Comparison of ENCODE assay signal across 22 mouse cellular contexts in genomic region chr9:63804847-63805246, GRCm38 (mm10). TPM values are rescaled to one million over a fixed set of nuclear protein-coding genes. Genes with fewer than 3 reads are reported as not detected.
A peak's percentile ranks its signal among the peaks of the same experiment; 100 is the strongest.
DNase-seq lines count a peak whose midpoint lies in the region; ATAC-seq and TF ChIP-seq lines count a peak whose summit lies in the region.
"Had no signal": no experiment of that assay in that cellular context is flagged by ENCODE, and none has a peak within 500 bp of the region (broad histone marks: within the 10 kb centered on the region; RNA-seq: fewer than 3 reads in every experiment).

No protein-coding gene starts in this region.

- no peak overlapping the region for H3K4me3 ChIP-seq in midbrain, embryonic 14.5 days (replicated peaks; ENCODE audit: low read depth, low read length)
- H3K4me3 ChIP-seq in midbrain, embryonic 10.5 days = no peak overlapping the region
- no peak overlapping the region for H3K4me3 ChIP-seq in left cerebral cortex, adult 2 months
- H3K4me3 ChIP-seq: embryonic facial prominence, embryonic 13.5 days; forebrain, embryonic 13.5 days; heart, embryonic 12.5 days; stomach, embryonic 15.5 days had no signal

- no peak for ATAC-seq in midbrain, embryonic 14.5 days (ENCODE audit: low FRiP score, low TSS enrichment)
- ATAC-seq: activated CD4-positive, CD25-positive, alpha-beta regulatory T cell, adult 4 months; forebrain, embryonic 13.5 days; liver, postnatal 0 days had no signal

- H3K9ac ChIP-seq in midbrain, embryonic 14.5 days (replicated peaks; ENCODE audit: low read length) = no peak overlapping the region
- H3K9ac ChIP-seq: embryonic facial prominence, embryonic 13.5 days; forebrain, embryonic 13.5 days; heart, embryonic 12.5 days; liver, postnatal 0 days; stomach, embryonic 15.5 days had no signal

- DNase-seq in embryo, embryonic 10 days (ENCODE audit: low spot score) = peak; percentile 63
- no peak for DNase-seq in embryo, embryonic 9.5 days (ENCODE audit: extremely low spot score)
- peak; percentile 66 for DNase-seq in midbrain, embryonic 14.5 days
- DNase-seq in midbrain, embryonic 10.5 days (ENCODE audit: low spot score) = no peak
- peak; percentile 39 for DNase-seq in embryo, embryonic 10.5 days (ENCODE audit: low spot score)
- peak; percentile 42 for DNase-seq in retina, embryonic 14.5 days (ENCODE audit: low spot score)
- DNase-seq in urinary bladder, postnatal 10 days (ENCODE audit: low spot score) = no peak
- no peak for DNase-seq in left cerebral cortex, adult 2 months (ENCODE audit: extremely low spot score in 1 of 2, low spot score in 2 of 2)
- DNase-seq: cerebellum, adult 2 months; gastrocnemius, postnatal 36 days; kidney, adult 11 months; kidney, postnatal 36 days; left cerebral cortex, postnatal 4 days; liver, postnatal 0 days; right cerebral cortex, postnatal 4 days; thymus, postnatal 25 days had no signal

- no peaks in the 10 kb centered on the region for H3K36me3 ChIP-seq in midbrain, embryonic 14.5 days (ENCODE audit: control insufficient read depth, insufficient read depth, low read length)
- no peaks in the 10 kb centered on the region for H3K36me3 ChIP-seq in midbrain, embryonic 10.5 days
- H3K36me3 ChIP-seq: embryonic facial prominence, embryonic 13.5 days; G1E; heart, embryonic 12.5 days; stomach, embryonic 15.5 days had no signal

- no peak for TF ChIP-seq CTCF in left cerebral cortex, adult 2 months (IDR thresholded peaks at IDR 0.05)

- H3K27me3 ChIP-seq in midbrain, embryonic 14.5 days (ENCODE audit: control insufficient read depth, insufficient read depth, low read length) = no peaks in the 10 kb centered on the region
- H3K27me3 ChIP-seq in midbrain, embryonic 10.5 days (ENCODE audit: low read depth, poor library complexity, severe bottlenecking) = no peaks in the 10 kb centered on the region; the same call in 1 of the 2 replicates
- H3K27me3 ChIP-seq: embryonic facial prominence, embryonic 13.5 days; forebrain, embryonic 13.5 days; heart, embryonic 12.5 days; stomach, embryonic 15.5 days had no signal

- intact Hi-C loops in left cerebral cortex, adult 2 months (cut with DNase I) = no loop called here

- H3K9me3 ChIP-seq in midbrain, embryonic 14.5 days (ENCODE audit: control insufficient read depth, low read length) = no peaks in the 10 kb centered on the region
- no peaks in the 10 kb centered on the region for H3K9me3 ChIP-seq in midbrain, embryonic 10.5 days (replicated peaks)
- H3K9me3 ChIP-seq: embryonic facial prominence, embryonic 13.5 days; forebrain, embryonic 13.5 days; G1E; heart, embryonic 12.5 days; stomach, embryonic 15.5 days had no signal

- H3K27ac ChIP-seq in midbrain, embryonic 14.5 days (replicated peaks; ENCODE audit: low read depth, low read length) = no peak overlapping the region
- no peak overlapping the region for H3K27ac ChIP-seq in midbrain, embryonic 10.5 days (replicated peaks)
- no peak overlapping the region for H3K27ac ChIP-seq in left cerebral cortex, adult 2 months
- H3K27ac ChIP-seq: embryonic facial prominence, embryonic 13.5 days; forebrain, embryonic 13.5 days; stomach, embryonic 15.5 days had no signal

- 0 out of 2 replicates have a peak, but pooled peaks cover 3% of the 10 kb centered on the region for H3K4me1 ChIP-seq in midbrain, embryonic 14.5 days (ENCODE audit: control insufficient read depth, insufficient read depth, low read length)
- peaks cover 53% of the 10 kb centered on the region for H3K4me1 ChIP-seq in midbrain, embryonic 10.5 days

- 47% methylated on average over 3 of the region's 3 CpGs for WGBS in midbrain, embryonic 14.5 days
- 44% methylated on average over 3 of the region's 3 CpGs for WGBS in midbrain, embryonic 10.5 days

- no peak overlapping the region for H3K4me2 ChIP-seq in midbrain, embryonic 14.5 days (ENCODE audit: low read length)
- H3K4me2 ChIP-seq: embryonic facial prominence, embryonic 13.5 days; forebrain, embryonic 13.5 days; heart, embryonic 12.5 days; stomach, embryonic 15.5 days had no signal

RNA-seq across cellular contexts. Expression of gene Smad3, which starts 47.1 kb away (rescaled TPM):
- 4.9 and 7.7 TPM in 2 replicates for polyA plus RNA-seq in midbrain, embryonic 14.5 days (2014; fragmentation: Nextera tagmentation; extraction: Ambion mirVana)
- polyA plus RNA-seq in midbrain, embryonic 10.5 days (2016; fragmentation: Nextera tagmentation; extraction: Ambion mirVana) = 21.7 and 22.5 TPM in 2 replicates
- 10 to 100 TPM; 60.0 to 69.0 TPM for total RNA-seq in left cerebral cortex, adult 2 months (2021)

Comparison
In these comparisons a context has a peak if more than half of its experiments do, and no peak if none do; other contexts are left out.
1. DNase-seq: peak in embryo, embryonic 10 days (single experiment), midbrain, embryonic 14.5 days (single experiment), embryo, embryonic 10.5 days (single experiment) and retina, embryonic 14.5 days (single experiment); none in embryo, embryonic 9.5 days (single experiment), midbrain, embryonic 10.5 days (single experiment), urinary bladder, postnatal 10 days (single experiment) and left cerebral cortex, adult 2 months (0 of 2).